Mouse (Mus musculus) hindbrain, postnatal 0 days (tissue): Measurements from ENCODE around the gene Rrp36. TPM values are rescaled to one million over a fixed set of nuclear protein-coding genes. Genes with fewer than 3 reads are reported as not detected.

ENCODE experiments used
- ATAC-seq: fragments of 200-750 bp; cut with Nextera tagmentation; 2 replicates; pipeline ENCODE4 v1.8.0; 2017; ENCODE audit warnings: mild to moderate bottlenecking, moderate TSS enrichment, moderate library complexity
- DNase-seq: peaks from one replicate; pipeline ENCODE4 v3.0.0-alpha.2; 2015; ENCODE audit warnings: low spot score
- H3K27ac ChIP-seq: fragments of 300-500 bp; sonication (generic); 2 replicates; pipeline ENCODE4 v1.5.1; 2014; ENCODE audit warnings: mild to moderate bottlenecking
- H3K27me3 ChIP-seq: fragments of 300-500 bp; sonication (generic); 2 replicates; pipeline ENCODE4 v1.6.1; 2014; ENCODE audit warnings: low read length, mixed read lengths; ENCODE audit not compliant: insufficient read depth
- H3K36me3 ChIP-seq: fragments of 300-500 bp; sonication (generic); 2 replicates; pipeline ENCODE4 v1.6.1; 2014; ENCODE audit warnings: low read length, mixed read lengths; ENCODE audit not compliant: insufficient read depth
- H3K4me1 ChIP-seq: fragments of 300-500 bp; sonication (generic); 2 replicates; pipeline ENCODE4 v1.6.1; 2014; ENCODE audit warnings: antibody characterized with exemption, low read length, mixed read lengths; ENCODE audit not compliant: insufficient read depth
- H3K4me2 ChIP-seq: fragments of 300-500 bp; sonication (generic); 2 replicates; pipeline ENCODE4 v1.6.1; 2014; ENCODE audit warnings: low read depth, mild to moderate bottlenecking, low read length, moderate library complexity, mixed read lengths
- H3K4me3 ChIP-seq: fragments of 300-500 bp; sonication (generic); 2 replicates; pipeline ENCODE4 v1.5.1; 2014; ENCODE audit warnings: low read length
- H3K9ac ChIP-seq: fragments of 300-500 bp; sonication (generic); replicated peaks from 2 replicates; pipeline ENCODE4 v1.6.1; 2014; ENCODE audit warnings: mild to moderate bottlenecking, low read length, moderate library complexity, mixed read lengths
- H3K9me3 ChIP-seq: fragments of 300-500 bp; sonication (generic); 2 replicates; pipeline ENCODE4 v1.6.1; 2016; ENCODE audit warnings: low read length, mixed read lengths
- CTCF ChIP-seq: IDR thresholded peaks from 2 replicates; pipeline ENCODE4 v1.5.1; 2016; ENCODE audit warnings: antibody characterized with exemption, control low read depth, low read depth
- WGBS: fragments of 180-500 bp; shearing (Covaris S2); extraction: QIAGEN DNeasy Blood & Tissue Kit; methylation state at CpG from one replicate; pipeline ENCODE4 v1.1.7; 2014; 5-methylcytosine and 5-hydroxymethylcytosine counted together
- polyA plus RNA-seq: library from polyadenylated mRNA; unstranded; fragments of >200 nt; fragmentation: Nextera tagmentation; extraction: Ambion mirVana; gene quantifications from 2 replicates; pipeline ENCODE4 v1.2.1, GENCODE M21; 2015
- total RNA-seq: library from RNA; depleted of rRNA; stranded (reverse); fragments of >200 nt; gene quantifications from 2 replicates; pipeline ENCODE4 v1.2.3, GENCODE M21; 2014

Gene Rrp36
- total and polyA plus RNA-seq, 2 experiments from 2014 or later, result 32.7 to 56.5 TPM

DNA sequence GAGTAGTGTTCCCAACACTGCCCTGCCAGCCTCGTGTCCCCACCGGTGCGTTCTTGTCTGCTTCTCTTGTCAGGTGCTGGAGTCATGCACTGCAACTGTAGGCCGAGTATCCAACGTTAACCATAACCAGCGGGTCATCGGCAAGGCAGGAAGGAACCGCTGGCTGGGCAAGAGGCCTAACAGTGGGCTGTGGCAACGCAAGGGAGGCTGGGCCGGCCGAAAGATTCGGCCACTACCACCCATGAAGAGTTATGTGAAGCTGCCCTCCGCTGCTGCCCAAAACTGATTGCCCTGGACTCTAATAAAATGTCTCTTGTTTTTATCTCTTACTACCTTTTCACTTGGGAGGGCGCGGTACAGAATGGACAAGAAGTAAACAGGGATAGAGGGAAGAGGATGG, 24.3 kb downstream of the Rrp36 start:
- H3K27me3 ChIP-seq, result no peaks in the 10 kb centered on the region
- H3K4me3 ChIP-seq, result peak overlapping the region; percentile 60
- 34% methylated on average over 15 of the region's 15 CpGs for WGBS
- H3K36me3 ChIP-seq, result peaks cover 10% of the 10 kb centered on the region; the same call in 1 of the 2 replicates
- no peak for DNase-seq
- H3K4me1 ChIP-seq, result peaks cover 20% of the 10 kb centered on the region
- H3K9ac ChIP-seq, result peak overlapping the region; percentile 90
- peak overlapping the region; percentile 97 for H3K27ac ChIP-seq
- H3K9me3 ChIP-seq, result no peaks in the 10 kb centered on the region
- no peak for ATAC-seq
- TF ChIP-seq CTCF, result no peak
- H3K4me2 ChIP-seq, result peak overlapping the region; percentile 95

DNA sequence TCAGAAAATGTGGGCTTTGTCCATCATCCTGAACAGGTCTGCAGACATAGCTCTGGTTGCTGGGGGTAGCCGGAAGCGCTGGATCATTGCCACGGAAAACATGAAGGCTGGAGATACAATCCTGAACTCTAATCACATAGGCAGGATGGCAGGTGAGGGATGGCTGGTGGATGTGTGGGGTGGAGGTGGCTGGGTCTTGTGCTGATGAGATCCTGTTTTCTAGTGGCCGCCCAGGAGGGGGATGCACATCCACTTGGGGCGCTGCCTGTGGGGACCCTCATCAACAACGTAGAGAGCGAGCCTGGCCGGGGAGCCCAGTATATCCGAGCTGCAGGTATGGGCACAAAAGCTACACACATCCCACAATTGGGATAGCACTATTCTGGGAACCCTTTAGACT, 25.7 kb downstream of the Rrp36 start:
- Histone ChIP-seq H3K4me3 (no peak overlapping the region), H3K9ac (no peak overlapping the region), H3K4me1 (peaks cover 23% of the 10 kb centered on the region), H3K9me3 (no peaks in the 10 kb centered on the region), H3K4me2 (no peak overlapping the region), H3K27me3 (no peaks in the 10 kb centered on the region), H3K27ac (no peak overlapping the region), H3K36me3 (peaks cover 3% of the 10 kb centered on the region; the same call in 1 of the 2 replicates)
- ATAC-seq, result no peak
- 90% methylated on average over 9 of the region's 9 CpGs for WGBS
- no peak for DNase-seq
- no peak for TF ChIP-seq CTCF

DNA sequence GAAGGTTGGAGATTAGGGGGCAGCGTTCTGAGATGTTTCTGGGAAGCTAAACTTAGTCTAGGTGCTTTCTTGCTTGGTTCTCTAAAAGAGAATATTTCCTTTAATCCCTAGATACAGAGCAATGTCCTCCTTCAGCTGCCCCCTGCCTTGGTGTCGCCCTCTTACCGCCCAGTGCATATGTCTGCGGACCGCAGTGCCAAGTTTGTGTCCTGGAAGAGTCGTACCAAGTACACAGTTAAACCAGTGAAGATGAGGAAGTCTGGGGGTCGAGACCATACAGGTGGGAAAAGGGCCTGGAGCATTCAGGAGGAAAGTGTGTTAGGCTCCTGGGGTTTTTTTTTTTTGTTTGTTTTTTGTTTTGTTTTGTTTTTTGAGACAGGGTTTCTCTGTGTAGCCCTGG, 26.9 kb downstream of the Rrp36 start:
- WGBS, result 97% methylated on average over 7 of the region's 7 CpGs
- 0 out of 2 replicates have a peak overlapping the region, but pooled peaks have one; percentile 97 for H3K4me2 ChIP-seq

DNA sequence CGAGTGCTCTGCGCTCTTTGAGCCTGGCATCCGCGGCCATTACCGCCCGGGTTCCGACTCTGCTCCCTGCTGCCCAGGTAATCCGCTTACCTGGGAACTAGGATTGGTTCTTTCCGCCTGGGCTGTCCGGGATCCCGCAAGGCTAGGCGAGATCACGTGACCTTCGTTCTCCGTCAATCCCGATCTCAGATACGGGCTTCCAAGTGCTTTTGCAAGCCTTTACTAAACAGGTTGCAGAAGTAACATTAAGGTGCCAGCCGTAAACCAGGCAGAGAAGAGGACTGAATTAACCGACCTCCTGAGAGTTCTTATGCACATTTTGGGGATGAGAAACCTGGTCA, 27.9 kb downstream of the Rrp36 start:
- no peak for DNase-seq
- Histone ChIP-seq H3K4me2 (peak overlapping the region; percentile 97), H3K27ac (peak overlapping the region; percentile 85), H3K27me3 (no peaks in the 10 kb centered on the region), H3K4me1 (peaks cover 15% of the 10 kb centered on the region), H3K9me3 (no peaks in the 10 kb centered on the region), H3K36me3 (peaks cover 10% of the 10 kb centered on the region; the same call in 1 of the 2 replicates), H3K4me3 (peak overlapping the region; percentile 59), H3K9ac (peak overlapping the region; percentile 69)
- ATAC-seq, result no peak
- under 1% methylated on average over 19 of the region's 19 CpGs for WGBS
- no peak for TF ChIP-seq CTCF

More for the DNA sequence above, 26.9 kb downstream of the Rrp36 start:
- Histone ChIP-seq H3K27ac (no peak overlapping the region), H3K27me3 (no peaks in the 10 kb centered on the region), H3K9me3 (no peaks in the 10 kb centered on the region), H3K4me3 (no peak overlapping the region), H3K4me1 (peaks cover 23% of the 10 kb centered on the region), H3K36me3 (0 out of 2 replicates have a peak, but pooled peaks cover 2% of the 10 kb centered on the region), H3K9ac (no peak overlapping the region; the same call in 1 of the 2 replicates)
- DNase-seq (no peak), ATAC-seq (no peak)
- TF ChIP-seq CTCF, result no peak

DNA sequence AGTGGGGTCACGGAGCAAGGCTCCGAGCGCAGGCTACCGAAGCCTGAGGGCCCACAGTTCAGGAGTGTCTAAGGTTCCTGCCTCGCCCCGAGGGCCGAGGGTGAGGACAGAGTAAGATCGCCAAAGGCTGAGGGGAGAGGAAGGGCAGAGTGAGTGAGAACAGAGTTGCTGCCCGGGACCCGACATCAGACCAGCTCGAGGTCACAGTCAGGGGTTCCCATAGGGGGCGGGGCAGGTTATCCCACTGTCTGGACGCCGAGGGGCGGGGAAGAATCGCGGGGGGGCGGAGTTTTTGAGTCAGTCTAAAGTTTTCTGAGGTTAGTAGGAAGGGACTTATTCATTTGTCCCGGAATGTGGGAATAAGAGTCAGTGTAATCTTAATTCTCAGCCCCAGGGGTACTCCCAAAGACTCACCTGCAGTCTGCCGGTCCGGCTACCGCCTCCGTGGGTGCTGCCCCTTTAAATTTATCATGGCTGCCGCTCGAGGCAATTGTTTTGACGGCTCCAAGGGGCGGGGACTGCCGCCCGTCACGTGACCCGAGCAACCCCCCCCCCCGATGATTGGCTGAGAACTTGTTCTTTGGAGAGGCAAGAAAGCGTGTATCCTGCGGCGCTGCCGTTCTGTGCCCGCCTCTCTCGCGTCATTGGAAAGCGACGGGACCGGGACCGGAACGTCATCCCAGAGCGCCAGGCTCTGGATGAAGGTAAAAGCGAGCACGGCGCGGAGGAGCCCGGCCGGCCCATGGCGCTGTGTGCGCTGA, 28.4 kb downstream of the Rrp36 start, which contains the start of the genes Klc4 and Mrpl2:
Gene Klc4, minus strand, starts transcription at position 462 of the 761 bp plus-strand sequence.
Gene Mrpl2, plus strand, starts transcription at position 669 of the 761 bp plus-strand sequence.
- Histone ChIP-seq H3K9me3 (no peaks in the 10 kb centered on the region), H3K27me3 (no peaks in the 10 kb centered on the region), H3K36me3 (peaks cover 10% of the 10 kb centered on the region; the same call in 1 of the 2 replicates), H3K4me1 (peaks cover 10% of the 10 kb centered on the region; the same call in 1 of the 2 replicates), H3K4me3 (peak within 1 kb of the TSS; percentile 59), H3K4me2 (peak within 1 kb of the TSS; percentile 97), H3K9ac (peak within 1 kb of the TSS; percentile 77), H3K27ac (peak within 1 kb of the TSS; percentile 85)
- ATAC-seq, result peak; percentile 75
- WGBS, result under 1% methylated on average over 52 of the region's 53 CpGs
- no peak for TF ChIP-seq CTCF
- DNase-seq, result peak; percentile 98

DNA sequence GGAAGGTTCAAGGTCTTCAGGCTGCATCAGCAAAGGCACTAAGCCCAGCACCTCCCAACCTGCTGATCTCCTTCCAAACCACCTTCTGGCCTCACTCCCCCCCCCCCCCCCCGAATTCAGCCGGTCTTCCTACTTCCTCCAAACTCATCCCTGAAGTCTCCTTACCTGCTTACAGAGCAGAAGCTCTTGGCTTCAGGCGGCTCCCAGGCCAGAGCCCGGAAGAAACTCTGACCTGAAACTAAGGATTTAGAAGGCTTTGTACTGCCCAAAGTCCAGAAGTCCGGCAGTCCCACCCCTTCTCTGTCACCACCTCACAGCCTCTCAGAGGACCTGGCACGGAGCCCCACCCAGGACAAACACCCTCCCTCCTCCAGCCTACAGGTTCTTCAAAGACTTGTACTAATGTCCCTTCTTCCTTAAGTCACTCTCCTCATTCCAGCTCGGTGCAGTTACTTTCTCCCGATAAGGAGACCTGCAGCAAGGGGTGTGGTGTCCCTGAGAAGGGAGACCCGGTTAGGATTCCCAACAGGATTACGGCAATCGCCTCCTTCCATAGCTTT, 29.2 kb downstream of the Rrp36 start:
- WGBS, result 6% methylated on average over 11 of the region's 11 CpGs
- DNase-seq, result no peak

More for the DNA sequence above, 29.2 kb downstream of the Rrp36 start:
- Histone ChIP-seq H3K27ac (peak overlapping the region; percentile 45; the same call in 1 of the 2 replicates), H3K36me3 (peaks cover 17% of the 10 kb centered on the region), H3K4me1 (peaks cover 8% of the 10 kb centered on the region; the same call in 1 of the 2 replicates), H3K4me2 (peak overlapping the region; percentile 94), H3K4me3 (peak overlapping the region; percentile 59), H3K9ac (peak overlapping the region; percentile 77), H3K27me3 (no peaks in the 10 kb centered on the region), H3K9me3 (no peaks in the 10 kb centered on the region)
- no peak for ATAC-seq
- TF ChIP-seq CTCF, result no peak
